Mouse (Mus musculus) liver, embryonic 14.5 days (tissue): ENCODE measurements around the gene Robo1.

Experiments
- CTCF ChIP-seq: IDR thresholded peaks from 2 replicates; pipeline ENCODE4 v1.5.1; 2016; ENCODE audit warnings: antibody characterized with exemption, low read depth, control low read depth
- EP300 ChIP-seq: IDR thresholded peaks from 2 replicates; pipeline ENCODE4 v1.6.1; 2016; ENCODE audit warnings: antibody characterized with exemption, low read depth

- TF ChIP-seq CTCF (no peak), EP300 (no peak)
These were observed 687.9 kb downstream of the Robo1 start for GRCm38 (mm10) chr16:72995955-72996535.
